Mouse (Mus musculus): ENCODE data around the gene Zfp821.

Gene Zfp821

DNA sequence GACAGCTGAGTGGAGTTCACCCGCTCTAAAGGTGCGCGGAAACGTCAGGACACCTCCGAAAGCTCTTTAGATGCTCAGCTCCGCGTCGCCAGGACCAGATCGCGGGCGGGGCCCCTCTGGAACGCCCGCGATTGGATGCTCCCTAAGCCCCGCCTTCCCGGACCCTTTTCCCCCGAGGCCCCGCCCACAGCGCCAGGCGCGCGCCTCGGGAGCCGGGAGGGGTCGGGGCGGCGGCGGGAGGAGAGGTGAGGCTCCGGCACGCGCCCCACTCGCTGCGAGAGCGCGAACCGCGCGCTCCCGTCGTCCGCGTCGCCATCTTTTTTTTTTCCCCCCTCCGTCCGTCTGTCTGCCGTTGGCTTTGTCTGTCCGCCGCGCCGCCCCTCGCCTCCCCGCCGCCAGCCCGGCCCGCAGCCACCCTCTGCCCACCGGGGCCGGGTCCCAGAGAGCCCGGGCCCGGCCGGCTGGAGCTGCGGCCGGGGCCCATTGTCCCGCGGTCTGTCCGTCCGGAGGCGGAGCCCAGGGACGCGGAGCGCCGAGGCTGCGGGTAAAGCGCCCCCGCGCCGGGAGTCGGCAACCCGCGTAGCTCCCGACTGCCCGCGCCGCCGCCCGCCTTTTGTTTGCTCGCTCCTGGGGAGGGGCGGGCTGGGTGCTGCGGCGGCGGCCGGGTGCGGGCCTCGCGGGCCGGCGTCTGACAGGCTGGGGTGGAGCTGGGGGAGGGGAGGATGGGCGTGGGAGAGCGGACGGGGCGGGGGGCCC, at the start of gene Zfp821:
Zfp821 (plus strand) TSS at position 227 of the 756 bp plus-strand sequence.
- peak; percentile 88 for DNase-seq (ENCODE audit: low read depth)

DNA sequence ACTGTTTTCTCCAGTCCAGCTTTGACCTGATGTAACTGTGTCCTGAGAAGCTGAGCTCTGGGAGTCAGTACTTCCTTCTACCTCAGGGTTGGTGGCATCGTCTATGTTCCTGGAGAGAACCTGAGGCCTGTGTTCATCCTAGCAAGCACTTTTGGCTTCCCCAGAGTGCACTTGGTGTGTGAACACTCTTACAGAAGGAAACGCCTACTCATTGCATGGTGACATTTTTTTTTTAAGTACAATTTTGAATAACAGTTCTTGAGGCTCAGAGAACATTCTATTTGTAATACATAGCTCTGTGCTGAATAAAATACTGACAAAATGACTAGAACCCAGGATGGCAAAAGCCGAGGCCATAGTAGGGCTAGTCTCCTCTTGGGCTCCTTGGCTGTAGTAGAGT, 48.5 kb upstream of the Zfp821 start:
- DNase-seq (ENCODE audit: low read depth): no peak

DNA sequence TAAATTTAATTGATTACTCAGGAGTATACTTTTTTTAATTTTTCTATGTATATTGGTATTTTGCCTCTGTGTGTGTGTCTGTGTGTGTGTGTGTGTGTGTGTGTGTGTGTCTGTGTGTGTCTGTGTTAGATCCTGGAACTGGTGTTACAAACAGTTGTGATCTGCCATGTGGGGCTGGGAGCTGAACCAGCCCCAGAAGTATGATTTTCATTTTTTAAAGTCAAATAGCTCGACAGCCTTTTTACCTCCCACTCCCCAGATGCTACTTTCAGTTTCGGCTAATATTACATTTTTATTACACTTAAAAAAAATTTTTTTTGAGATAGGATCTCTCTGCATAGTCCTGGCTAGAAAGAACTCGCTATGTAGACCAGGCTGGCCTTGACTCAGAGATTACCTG, 43.0 kb upstream of the Zfp821 start:
- no peak for DNase-seq (ENCODE audit: low read depth)

DNA sequence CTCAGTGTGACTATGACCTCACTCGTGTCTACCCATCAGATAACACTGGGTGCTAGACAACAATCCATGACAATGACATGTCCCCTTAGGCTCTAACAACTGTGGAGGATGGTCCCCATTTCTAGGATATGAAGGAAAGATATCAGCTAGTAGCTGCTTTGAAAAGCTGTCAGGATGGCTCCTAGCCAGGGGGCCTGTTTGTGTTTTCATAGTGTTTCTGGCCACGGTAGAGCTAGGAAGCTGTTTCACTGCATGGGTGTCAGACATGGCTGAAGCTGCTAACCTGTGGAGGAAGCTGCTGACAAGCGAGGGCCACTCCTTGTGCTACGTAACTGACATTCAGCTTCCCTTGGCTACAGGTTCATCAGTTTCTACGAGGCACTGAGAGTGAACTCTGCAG, 38.7 kb upstream of the Zfp821 start:
- DNase-seq (ENCODE audit: low read depth): no peak

DNA sequence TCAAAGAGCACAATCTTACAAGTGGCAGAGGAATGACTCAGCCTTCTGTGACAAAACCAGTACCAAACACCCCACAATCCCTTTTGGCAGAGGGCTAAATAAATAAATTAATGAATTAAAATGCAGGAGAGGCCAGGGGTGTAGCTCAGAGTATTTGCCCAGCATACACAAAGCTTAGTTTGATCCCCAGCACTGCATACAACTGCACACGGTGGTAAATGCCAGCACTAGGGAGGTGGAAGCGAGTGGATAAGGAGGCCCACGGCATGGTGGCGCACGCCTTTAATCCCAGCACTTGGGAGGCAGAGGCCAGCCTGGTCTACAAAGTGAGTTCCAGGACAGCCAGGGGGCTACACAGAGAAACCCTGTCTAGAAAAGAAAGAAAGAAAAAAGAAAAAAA, 32.7 kb upstream of the Zfp821 start:
- DNase-seq (ENCODE audit: low read depth): no peak

DNA sequence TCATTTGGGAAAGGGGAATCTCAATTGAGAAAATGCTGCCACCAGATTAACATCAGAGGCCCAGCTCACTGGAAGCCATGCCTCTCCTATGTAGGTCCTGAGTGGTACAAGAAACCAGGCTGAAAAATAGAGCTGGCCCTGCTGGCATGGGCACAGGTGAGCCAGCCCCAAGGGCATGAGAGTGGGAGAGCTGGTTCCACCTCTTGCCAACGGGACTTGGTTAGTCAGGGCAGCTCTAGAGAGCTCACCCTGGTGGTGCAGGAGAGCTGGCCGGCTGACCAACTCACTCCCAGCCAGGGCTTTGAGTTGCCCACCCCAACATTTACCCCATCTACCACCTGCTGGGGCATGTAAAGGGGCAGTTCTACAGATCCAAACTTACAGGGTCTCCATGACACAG, 31.8 kb upstream of the Zfp821 start:
- no peak for DNase-seq (ENCODE audit: low read depth)

DNA sequence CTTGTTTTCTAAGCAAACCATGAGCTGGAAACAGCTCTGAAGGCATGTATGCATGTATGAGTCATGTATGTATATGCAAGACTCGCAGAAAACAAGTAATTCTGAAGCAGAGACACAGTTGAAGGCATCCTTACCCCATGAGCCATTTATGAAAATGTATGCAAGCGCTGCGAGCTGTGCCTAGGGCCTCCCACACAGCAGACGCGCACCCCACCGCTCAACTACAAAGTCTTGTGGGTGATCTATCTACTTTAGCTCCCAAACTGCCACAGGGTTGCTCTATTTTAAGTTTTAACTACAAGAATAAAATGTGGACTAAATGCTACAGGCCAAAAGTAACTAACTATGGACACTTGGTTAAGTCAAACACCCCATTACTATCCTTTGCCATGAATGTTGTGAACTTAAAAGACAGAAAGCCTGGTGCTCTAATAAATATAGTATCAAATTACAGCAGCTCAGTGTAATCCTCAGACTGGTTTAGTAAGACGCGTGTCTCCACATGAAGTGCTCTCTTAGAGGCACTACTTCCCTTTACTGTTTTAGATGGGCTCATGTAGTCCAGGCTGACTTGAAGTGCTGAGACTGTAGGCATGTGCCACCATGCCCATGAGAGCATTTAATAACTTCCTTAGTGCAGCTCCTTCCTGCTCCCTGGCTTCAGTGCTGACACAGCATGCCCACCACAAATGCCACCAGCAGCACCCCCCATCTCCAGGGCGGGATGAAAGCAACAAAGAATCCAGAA, 29.3 kb upstream of the Zfp821 start:
- DNase-seq (ENCODE audit: low read depth): no peak

DNA sequence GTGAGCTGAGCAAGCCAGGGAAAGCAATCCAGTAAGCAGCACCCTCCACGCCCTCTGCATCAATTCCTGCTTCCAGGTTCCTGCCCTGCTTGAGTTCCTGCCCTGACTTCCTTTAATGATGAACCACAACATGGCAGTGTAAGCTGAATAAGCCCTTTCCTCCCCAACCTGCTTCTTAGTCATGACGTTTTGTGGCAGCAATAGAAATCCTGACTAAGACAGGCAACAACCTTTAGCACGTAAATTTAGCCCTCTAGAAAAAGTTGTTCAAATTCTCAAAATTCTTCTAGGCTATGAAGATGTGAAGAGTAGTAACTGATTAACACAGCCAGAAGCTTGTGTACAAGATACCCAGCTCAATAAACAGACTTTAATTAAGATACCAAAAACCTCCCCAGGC, 23.8 kb upstream of the Zfp821 start:
- DNase-seq (ENCODE audit: low read depth): no peak

DNA sequence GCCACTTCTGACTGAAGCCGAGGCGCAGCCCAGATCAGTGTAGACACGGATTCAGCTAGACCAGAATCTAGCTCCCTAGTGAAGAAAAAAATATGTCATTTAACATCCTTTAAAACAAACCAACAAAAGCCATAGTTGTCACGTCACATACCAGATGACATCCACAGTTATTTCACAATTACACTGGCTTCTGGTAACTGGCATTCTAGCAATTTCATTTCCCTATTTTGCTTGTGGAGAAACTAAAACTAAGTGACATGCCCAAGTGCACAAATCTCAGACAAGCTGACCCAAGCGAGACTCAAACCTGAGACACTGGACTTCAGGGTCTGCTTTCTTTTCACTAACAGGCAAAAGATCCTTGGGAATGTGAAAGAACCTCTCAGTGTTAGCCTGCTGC, 23.2 kb upstream of the Zfp821 start:
- no peak for DNase-seq (ENCODE audit: low read depth)

DNA sequence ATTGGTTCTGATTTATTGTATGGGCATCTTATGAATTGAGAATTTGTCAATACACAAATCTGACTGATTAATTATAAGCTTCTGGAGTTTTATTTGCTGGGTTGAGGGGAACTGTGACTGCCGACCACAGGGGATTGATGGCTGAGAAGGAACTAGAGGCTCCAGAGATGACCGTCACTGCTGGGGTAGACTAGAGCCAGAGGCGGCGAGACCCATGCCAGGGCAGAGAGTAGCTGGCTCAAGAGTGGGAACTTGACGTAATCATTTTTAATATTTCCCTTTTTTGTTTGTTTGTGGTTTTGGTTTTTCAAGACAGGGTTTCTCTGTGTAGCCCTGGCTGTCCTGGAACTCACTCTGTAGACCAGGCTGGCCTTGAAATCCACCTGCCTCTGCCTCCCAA, 18.1 kb upstream of the Zfp821 start:
- DNase-seq (ENCODE audit: low read depth): no peak

DNA sequence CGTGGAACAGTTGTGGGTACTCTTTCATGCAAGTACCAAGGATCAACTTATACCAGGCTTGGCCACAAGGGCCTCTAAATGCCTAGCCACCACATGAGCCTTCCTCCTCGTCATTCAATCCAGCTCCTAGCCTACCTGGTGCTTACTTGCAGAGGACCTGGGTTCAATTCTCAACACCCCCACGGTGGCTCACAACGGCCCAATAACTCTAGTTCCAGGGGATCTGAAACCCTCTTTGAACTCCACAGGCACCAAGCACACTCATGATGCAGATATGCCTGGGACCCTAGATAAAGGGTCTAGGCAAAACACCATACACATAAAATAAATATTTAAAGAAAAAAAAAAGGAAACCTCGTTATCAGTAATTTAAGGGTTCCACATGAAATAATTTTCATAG, 13.6 kb upstream of the Zfp821 start:
- DNase-seq (ENCODE audit: low read depth): peak; percentile 62

DNA sequence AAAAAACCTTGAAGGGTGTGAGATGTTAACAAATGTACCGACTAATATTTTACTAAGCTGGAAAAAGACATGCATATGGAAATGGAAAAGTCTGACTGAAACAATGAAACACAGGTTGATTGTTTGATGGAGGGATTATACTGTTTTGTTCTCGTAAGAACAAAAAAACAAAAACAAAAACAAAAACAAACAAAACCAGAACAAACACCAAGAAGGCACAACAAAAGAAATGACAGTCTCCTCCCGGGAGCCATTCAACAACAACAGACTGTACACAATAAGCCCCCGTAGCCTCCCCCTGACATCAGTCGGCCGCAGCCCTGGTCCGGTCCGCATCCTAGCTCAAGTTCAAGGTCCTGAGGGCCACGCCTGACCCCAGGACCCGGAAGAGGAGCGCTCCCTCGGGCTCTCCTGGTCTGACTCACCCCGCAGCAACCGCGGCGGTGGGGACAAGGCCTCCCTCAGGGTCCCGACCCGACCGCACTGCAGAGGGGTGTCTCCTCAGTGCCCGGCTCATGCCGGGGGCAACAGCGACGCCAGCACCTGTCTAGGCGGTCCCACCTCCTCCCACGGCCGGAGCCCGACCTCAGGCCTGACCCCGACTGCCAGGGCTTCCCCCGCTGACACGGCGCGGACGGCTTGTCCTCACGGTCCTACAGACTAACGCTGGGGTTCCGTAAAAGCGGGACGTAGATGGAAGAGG, 12.8 kb upstream of the Zfp821 start:
- DNase-seq (ENCODE audit: low read depth): no peak

DNA sequence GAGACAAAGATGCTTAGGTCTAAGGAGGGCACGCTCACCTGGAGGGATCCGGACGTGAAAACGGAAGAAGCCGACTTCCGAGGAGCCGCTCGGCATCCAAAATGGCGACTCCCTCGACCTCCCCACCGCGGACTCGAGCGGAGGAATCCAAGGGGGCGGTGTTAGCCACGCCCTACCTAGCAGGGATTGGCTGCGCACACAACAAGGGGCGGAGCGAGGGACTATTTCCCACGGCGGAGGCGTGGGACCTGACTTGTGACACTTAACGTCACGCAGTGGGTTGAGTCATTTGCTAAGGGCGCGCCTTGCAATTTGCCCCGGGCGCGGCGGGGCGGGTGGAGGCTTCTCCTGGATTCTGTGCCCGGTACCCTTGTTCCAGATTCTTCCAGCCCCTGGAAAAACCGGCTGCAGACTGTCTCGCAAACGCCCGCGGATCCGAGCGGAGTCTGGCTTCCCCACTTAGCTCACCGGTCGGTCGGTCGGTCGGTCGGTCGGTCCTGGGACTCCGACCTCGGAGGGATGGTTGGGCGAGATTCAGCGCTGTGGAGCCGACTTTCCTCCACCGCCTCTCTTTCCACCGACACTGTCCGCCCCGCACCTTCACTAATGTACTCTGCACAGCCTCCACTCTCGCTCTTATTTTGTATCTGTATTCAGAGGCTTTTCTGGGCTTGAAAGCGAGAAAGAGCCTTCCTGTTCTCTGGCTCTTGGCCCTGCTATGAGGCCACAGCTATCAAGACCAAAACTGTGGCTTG, 12.0 kb upstream of the Zfp821 start, which contains the start of gene Ist1:
Ist1 (minus strand) TSS at position 115 of the 755 bp plus-strand sequence.
- DNase-seq (ENCODE audit: low read depth): peak; percentile 100

DNA sequence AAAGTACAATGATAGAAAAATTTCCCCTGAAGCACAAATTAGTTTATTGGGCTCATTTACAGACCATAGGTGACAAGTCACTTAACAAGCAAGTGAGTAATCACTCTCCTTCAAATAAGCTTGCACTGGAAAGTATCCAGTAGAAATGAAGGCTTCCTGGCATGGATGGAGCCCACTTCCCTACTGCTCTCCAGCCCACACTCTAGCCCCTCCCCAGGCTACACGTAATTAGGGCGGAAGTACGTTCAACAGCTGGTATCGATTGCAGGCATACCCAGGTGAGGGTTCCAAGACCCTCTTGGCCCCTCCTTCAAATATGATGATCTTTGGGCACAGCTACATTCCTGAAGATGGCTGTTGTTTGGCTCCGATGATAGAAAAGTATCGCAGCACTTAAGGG, 11.2 kb upstream of the Zfp821 start:
- no peak for DNase-seq (ENCODE audit: low read depth)

DNA sequence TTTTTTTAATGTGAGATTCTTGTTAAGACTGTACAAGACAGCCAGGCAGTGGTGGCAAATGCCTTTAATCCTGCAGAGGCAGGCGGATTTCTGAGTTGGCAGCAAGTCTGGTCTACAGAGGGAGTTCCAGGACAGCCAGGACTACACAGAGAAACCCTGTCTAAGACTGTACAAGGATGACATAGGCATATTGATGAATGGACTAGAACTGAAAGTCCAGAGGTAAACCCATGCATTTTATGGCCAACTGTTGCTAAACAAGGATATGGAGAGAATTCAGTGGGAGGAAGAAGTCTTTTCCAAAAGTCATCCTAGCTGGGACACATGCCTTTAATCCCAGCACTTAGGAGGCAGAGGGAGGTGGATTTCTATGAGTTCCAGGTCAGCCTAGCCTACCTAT, 7.6 kb upstream of the Zfp821 start:
- no peak for DNase-seq (ENCODE audit: low read depth)

DNA sequence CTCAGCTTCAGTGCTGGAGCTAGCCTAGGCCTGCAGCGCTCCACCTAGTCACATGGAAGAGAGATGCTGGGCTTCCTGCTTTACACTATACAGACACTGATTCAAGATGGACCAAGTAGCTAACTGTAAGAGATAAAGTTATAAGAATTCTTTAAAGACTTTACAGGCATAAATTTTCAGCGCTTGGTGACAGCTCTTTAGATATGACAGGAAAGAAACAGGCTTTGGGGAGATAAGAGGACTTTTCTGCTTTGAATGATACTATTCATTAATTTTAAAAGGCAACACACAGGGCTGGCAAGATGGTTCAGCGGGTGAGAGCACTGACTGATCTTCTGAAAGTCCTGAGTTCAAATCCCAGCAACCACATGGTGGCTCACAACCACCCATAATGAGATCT, 6.9 kb upstream of the Zfp821 start:
- DNase-seq (ENCODE audit: low read depth): no peak

DNA sequence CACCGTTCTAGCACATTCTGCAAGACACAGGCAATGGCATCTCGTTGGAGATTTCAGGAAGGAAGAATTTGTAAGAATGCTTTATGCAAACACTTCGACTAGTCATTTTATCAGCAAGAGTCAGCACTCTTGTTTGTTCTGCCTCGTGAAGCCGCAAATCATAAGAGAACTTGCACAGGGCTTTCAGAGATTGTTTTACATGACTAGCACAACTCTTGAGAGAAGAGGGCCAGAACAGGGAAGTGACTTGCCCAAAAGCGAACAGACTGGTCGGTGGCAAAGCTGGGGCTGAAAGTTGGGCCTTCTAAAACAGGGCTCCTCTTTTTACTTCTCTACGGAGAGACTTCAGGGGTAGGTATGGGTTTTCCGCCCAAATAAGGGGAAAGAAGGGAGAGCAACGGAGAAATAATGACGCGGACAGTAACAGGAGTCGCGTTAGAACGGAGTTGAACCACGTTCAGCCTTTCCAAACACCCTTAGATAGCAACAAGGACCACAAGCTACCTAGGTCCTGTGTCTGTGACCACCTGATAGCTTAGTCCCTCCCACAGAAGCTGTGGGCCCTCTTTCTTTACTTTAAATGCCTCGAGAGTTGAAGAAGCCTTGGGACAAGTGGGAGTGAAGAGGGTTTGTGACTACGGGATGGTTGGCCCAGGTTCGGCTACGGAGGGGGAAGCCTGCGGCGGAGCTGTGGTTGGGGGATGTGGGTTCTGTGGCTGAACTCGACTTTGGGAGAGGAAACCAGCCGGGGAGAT, 604 bp upstream of the Zfp821 start:
- no peak for DNase-seq (ENCODE audit: low read depth)

DNA sequence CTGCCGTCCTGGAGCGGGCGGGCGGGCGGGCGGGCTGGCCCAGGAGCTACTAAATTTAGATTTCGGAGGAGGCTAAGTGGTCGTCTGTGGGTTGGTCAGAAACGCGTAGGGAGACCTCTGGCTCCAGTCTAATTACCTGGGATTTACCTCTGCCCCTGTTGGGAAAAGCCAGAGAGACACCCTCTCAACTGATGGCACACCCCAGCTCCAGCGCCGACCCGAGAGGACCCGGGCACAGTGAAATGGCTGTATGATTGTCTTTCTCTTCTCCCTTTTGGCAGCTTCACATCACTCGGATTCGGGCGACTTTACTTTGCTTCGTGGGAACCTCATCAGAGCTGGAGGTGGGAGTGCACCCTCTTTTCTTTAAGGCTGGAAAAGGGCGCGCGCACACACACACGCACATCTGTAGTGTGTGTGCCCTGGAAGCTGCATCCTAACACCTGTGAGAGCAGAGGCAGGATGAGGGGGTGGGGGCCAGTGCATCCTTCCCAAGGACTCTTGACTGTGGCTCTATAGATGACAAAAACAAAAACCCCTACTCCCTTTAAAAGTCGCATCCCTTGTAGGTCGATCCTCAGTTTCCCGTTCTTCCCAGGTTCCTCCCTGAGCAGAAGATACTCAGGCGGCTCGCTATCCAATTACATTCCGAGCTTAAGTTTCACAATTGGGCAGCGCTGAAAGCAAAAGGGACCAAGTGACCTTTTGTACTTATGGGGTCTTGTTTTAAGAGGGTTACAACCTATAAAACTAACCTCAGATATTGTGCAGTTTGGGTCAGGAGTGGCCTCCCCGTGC, 929 bp downstream of the Zfp821 start:
- DNase-seq (ENCODE audit: low read depth): peak; percentile 42

DNA sequence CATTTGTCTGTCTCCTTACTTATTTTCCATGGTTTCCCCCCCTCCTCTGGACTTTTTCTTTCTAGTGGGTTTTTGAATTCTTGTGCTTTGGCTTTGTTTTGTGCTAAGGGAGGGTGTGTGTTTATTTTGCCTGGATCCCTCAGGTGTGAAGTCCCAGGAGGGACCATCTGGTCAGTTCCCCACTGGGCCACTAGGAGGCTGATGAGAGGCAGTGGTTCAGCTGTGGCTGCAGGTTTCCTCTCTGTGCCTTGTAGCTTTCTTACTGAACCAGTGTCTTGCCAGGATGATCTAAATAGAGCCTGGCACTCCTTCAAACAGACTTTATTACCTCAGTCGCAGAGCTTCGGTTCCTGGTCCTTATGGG, 1.5 kb downstream of the Zfp821 start:
- peak; percentile 88 for DNase-seq (ENCODE audit: low read depth)

DNA sequence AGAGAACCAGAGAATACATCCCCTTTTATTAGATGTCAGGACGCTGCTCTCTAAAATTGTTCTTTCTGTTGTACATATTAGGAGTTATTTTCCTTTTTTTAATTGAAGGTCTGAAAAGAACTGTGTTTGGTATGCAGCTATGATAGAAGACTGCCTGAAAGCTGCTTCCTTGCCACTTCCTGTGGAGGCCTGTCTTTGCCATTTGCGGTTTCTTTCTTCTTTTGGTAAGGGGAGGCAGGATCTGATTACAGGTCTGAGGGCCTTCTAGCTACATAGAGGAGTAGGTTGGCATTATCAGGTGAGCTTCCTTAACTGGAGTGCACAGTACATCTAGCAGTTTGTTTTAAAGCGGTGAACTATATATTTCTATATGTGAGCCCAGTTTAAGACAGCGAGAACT, 2.6 kb downstream of the Zfp821 start:
- peak; percentile 77 for DNase-seq (ENCODE audit: low read depth)

DNA sequence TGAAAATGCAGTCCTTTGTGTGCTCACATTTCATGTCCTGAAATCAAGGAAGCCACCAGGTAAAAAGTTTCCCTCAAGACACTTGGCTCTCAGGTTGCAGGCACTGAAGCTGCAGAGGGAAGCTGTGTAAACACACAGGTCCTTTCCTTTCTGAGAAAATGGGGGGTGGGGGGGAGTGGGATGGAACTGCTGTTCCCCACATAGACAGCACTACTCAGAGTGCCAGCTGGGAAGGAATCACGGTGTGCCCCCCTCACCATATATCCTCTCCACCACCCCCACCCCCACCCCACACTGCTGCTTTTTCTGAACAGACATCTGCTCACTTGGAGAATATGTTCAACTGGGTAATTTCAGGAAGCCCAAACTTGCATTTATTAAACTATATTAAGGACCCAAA, 7.2 kb downstream of the Zfp821 start:
- DNase-seq (ENCODE audit: low read depth): no peak

All from naive thymus-derived CD4-positive, alpha-beta T cell, adult 2 months (primary cell).